Mouse (Mus musculus) forebrain, embryonic 15.5 days (tissue): ENCODE measurements at regions not wholly inside any gene's neighbourhood (a gene's known extent, or its start where the extent isn't known, plus 50 kb on each side); places are given as distances from the start of the nearest gene placed in this dataset.
A peak's percentile ranks its signal among the peaks of the same experiment; 100 is the strongest.
"Not testable (repeated sequence)": the region's sequence is repeated elsewhere in the genome, so short reads cannot be mapped to it uniquely, and the experiment has no call there.

Experiments
- ATAC-seq: fragments of 200-750 bp; cut with Nextera tagmentation; replicated peaks from 2 replicates; pipeline ENCODE4 v1.8.0; 2017; ENCODE audit warnings: mild to moderate bottlenecking, moderate TSS enrichment, moderate library complexity
- H3K27ac ChIP-seq: fragments of 300-500 bp; sonication (generic); replicated peaks from 2 replicates; pipeline ENCODE4 v1.5.1; 2015; ENCODE audit warnings: mild to moderate bottlenecking, inconsistent platforms
- H3K27me3 ChIP-seq: fragments of 300-500 bp; sonication (generic); 2 replicates; pipeline ENCODE4 v1.6.1; 2015; ENCODE audit warnings: inconsistent platforms
- H3K36me3 ChIP-seq: fragments of 300-500 bp; sonication (generic); 2 replicates; pipeline ENCODE4 v1.6.1; 2015; ENCODE audit warnings: mild to moderate bottlenecking, inconsistent platforms
- H3K4me1 ChIP-seq: fragments of 300-500 bp; sonication (generic); 2 replicates; pipeline ENCODE4 v1.6.1; 2015; ENCODE audit warnings: inconsistent platforms
- H3K4me2 ChIP-seq: fragments of 300-500 bp; sonication (generic); replicated peaks from 2 replicates; pipeline ENCODE4 v1.6.1; 2015; ENCODE audit warnings: mild to moderate bottlenecking, inconsistent platforms
- H3K4me3 ChIP-seq: fragments of 300-500 bp; sonication (generic); 2 replicates; pipeline ENCODE4 v1.5.1; 2015; ENCODE audit warnings: mild to moderate bottlenecking, inconsistent platforms
- H3K9ac ChIP-seq: fragments of 300-500 bp; sonication (generic); replicated peaks from 2 replicates; pipeline ENCODE4 v1.6.1; 2015; ENCODE audit warnings: mild to moderate bottlenecking, inconsistent platforms
- H3K9me3 ChIP-seq: fragments of 300-500 bp; sonication (generic); 2 replicates; pipeline ENCODE4 v1.6.1; 2016; ENCODE audit warnings: inconsistent platforms
- WGBS: fragments of 180-500 bp; shearing (Covaris S2); methylation state at CpG from one replicate; pipeline ENCODE4 v1.1.7; 2015; ENCODE audit warnings: mixed read lengths; 5-methylcytosine and 5-hydroxymethylcytosine counted together

DNA sequence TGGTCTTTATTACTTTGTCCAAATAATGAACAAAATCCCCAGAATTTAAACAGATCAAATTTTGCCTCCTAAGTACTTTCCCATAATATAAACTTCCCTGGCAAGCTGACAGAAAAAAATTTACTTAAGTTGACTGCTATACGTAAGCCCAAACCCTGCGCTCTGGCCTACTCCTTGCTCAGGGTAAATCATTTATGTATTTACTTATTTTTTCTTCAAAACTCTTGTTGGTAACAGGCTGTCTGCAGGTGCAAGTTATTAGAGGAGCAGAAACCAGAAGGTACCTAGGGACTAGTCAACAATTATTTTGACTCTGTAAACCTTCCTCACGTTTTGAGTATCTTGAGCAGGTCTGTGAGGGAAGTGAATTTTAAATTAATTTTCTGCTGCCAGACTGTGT lies 2615.7 kb downstream of the Poteg start:
- no peaks in the 10 kb centered on the region for H3K9me3 ChIP-seq
- WGBS = 82% methylated on average over 3 of the region's 3 CpGs
- no peak for ATAC-seq
- H3K4me3 ChIP-seq = no peak overlapping the region
- H3K27ac ChIP-seq = no peak overlapping the region
- no peak overlapping the region for H3K4me2 ChIP-seq
- H3K36me3 ChIP-seq = no peaks in the 10 kb centered on the region
- no peaks in the 10 kb centered on the region for H3K4me1 ChIP-seq
- H3K9ac ChIP-seq = no peak overlapping the region
- no peaks in the 10 kb centered on the region for H3K27me3 ChIP-seq

- Histone ChIP-seq H3K36me3 (no peaks in the 10 kb centered on the region), H3K27me3 (no peaks in the 10 kb centered on the region), H3K4me3 (no peak overlapping the region), H3K9me3 (no peaks in the 10 kb centered on the region), H3K4me2 (no peak overlapping the region), H3K9ac (no peak overlapping the region), H3K27ac (no peak overlapping the region), H3K4me1 (no peaks in the 10 kb centered on the region)
- no peak for ATAC-seq
Measured at GRCm38 (mm10) chr8:30077726-30078125, 2630.3 kb downstream of the Poteg start.

GRCm38 (mm10) chr8:30127766-30128165 lies 2680.3 kb downstream of the Poteg start:
- Histone ChIP-seq H3K36me3 (no peaks in the 10 kb centered on the region), H3K4me2 (no peak overlapping the region), H3K9ac (no peak overlapping the region), H3K4me1 (no peaks in the 10 kb centered on the region), H3K4me3 (no peak overlapping the region), H3K27ac (no peak overlapping the region), H3K9me3 (no peaks in the 10 kb centered on the region), H3K27me3 (no peaks in the 10 kb centered on the region)
- no peak for ATAC-seq
- 79% methylated on average over 3 of the region's 3 CpGs for WGBS

DNA sequence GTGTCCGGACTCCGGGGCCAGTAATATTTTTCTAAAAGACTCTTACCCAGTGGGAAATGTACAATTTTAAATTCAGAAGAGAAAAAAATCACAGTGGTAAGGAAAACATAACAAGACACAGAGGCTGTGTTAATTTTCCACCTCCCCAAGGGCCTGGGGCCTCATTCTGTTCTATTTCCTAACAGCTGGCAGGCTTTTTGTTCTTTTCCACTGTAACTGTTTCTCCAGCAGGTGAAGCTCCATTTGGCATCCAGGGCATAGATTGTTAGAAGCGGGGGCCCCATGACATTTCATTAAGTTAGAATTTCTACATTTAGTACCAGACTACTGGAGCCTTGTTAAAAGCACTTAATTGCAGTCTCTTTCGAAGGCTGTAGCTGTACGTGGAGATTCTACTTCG lies 2687.5 kb downstream of the Poteg start:
- WGBS = 74% methylated on average over 6 of the region's 6 CpGs
- no peak overlapping the region for H3K9ac ChIP-seq
- H3K27ac ChIP-seq = no peak overlapping the region
- no peaks in the 10 kb centered on the region for H3K4me1 ChIP-seq
- H3K36me3 ChIP-seq = no peaks in the 10 kb centered on the region
- no peaks in the 10 kb centered on the region for H3K9me3 ChIP-seq
- no peak overlapping the region for H3K4me3 ChIP-seq
- H3K27me3 ChIP-seq = no peaks in the 10 kb centered on the region
- H3K4me2 ChIP-seq = no peak overlapping the region
- no peak for ATAC-seq

DNA sequence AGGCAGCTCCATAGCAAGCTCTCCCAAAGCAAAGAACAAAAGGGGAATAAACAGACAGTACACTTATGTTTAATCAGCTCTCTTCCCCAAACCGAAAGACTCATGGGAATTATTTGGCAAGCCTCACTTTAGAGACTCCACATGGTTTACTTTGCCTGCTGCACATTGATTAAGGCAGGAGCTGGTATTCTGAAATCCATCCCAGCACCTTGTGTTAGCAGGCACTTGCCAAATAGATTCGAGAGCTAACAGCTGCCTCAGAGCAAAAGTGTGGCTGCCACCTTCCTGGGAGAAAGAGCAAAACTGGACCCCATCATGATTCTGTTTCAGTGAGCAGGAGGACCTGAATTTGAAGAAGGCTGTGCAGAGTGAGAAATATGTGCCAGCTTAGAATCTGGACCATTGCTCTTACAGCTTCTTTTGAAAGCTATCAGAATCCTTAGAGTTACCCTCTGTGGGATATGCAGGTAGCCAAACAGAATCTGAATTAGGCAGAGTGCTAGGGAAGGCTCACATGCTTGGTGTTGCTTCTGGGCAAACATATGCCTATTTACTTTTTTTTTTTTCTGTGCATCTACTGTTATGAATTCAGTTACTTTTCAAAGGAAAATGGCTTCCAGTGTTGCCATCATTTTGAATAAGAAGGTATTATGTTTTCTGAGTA lies 2703.8 kb downstream of the Poteg start:
- H3K4me3 ChIP-seq = no peak overlapping the region

GRCm38 (mm10) chr8:30152921-30153320 lies 2705.5 kb downstream of the Poteg start:
- Histone ChIP-seq H3K4me1 (peaks cover 10% of the 10 kb centered on the region; the same call in 1 of the 2 replicates), H3K4me3 (no peak overlapping the region), H3K9me3 (no peaks in the 10 kb centered on the region), H3K36me3 (no peaks in the 10 kb centered on the region), H3K4me2 (no peak overlapping the region), H3K27me3 (no peaks in the 10 kb centered on the region), H3K9ac (no peak overlapping the region), H3K27ac (peak overlapping the region; percentile 39)
- 33% methylated on average over 4 of the region's 4 CpGs for WGBS
- peak; percentile 74 for ATAC-seq

More for the DNA sequence above, 2703.8 kb downstream of the Poteg start:
- peak; percentile 78 for ATAC-seq
- Histone ChIP-seq H3K36me3 (no peaks in the 10 kb centered on the region), H3K4me2 (no peak overlapping the region), H3K27me3 (no peaks in the 10 kb centered on the region), H3K9ac (no peak overlapping the region), H3K9me3 (no peaks in the 10 kb centered on the region), H3K27ac (0 out of 2 replicates have a peak overlapping the region, but pooled peaks have one; percentile 48), H3K4me1 (peaks cover 10% of the 10 kb centered on the region; the same call in 1 of the 2 replicates)
- 44% methylated on average over 2 of the region's 2 CpGs for WGBS

DNA sequence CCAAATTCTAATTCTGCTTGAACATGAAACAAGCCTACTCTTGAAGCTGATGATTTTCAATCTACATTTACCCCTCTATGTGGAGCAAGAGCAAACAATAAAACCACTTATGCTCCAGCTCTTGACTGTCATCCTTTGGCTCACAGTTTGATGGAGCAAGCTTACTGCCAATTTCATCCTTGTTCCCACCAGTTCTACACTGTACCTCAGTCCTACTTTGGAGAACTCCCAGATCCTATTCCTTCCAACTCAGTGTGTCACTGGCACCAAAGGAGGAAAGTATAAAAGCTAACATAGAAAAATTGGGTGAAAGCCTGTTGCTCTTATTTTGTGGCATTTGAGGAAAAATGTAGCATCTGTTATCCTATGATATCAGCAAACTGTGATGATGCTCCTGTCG lies 2724.4 kb downstream of the Poteg start:
- H3K27me3 ChIP-seq = no peaks in the 10 kb centered on the region
- ATAC-seq = no peak
- H3K4me2 ChIP-seq = no peak overlapping the region
- no peak overlapping the region for H3K9ac ChIP-seq
- no peaks in the 10 kb centered on the region for H3K36me3 ChIP-seq
- no peaks in the 10 kb centered on the region for H3K4me1 ChIP-seq
- no peaks in the 10 kb centered on the region for H3K9me3 ChIP-seq
- 75% methylated on average over 1 of the region's 1 CpGs for WGBS
- no peak overlapping the region for H3K4me3 ChIP-seq
- no peak overlapping the region for H3K27ac ChIP-seq

DNA sequence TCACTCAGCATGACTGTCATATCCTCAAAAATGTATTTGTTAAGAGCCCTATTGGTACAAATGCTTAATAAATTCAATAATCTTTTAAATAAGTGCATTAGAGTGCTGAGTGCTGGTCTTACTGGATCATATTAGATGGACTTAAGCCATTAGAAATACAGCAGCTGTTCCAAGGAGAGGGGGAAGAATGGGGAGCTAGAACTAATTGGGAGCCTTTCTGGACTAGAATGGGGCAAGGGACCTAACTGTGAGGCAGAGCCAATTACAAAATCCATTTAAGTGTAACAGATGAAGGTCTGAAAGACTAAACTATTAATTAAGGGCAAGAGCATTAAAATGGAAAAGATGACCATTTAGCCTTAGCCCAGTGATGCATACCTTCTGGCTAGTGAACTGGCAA lies 2755.3 kb downstream of the Poteg start:
- 0 out of 2 replicates have a peak, but pooled peaks have one; percentile 23 for ATAC-seq
- not testable (repeated sequence) for H3K4me2 ChIP-seq

DNA sequence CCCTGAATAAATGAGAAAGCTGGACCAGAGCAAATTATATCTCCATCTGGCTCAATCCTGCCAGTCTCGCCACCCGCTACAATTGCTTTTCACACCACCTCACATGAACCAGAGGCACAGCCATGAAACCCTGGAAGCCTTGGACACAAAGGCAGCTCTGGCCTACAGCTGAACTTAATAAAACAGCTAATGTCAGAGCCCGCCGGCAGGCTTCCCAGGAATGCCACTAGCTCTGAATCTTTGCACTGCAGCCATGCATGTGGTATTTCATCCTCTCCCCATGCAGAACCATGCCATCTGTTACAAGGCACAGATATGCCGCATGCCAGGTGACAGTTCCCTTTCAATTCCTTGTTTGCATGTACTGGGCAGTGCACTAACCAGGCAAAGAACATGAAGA lies 2779.9 kb downstream of the Poteg start:
- H3K27me3 ChIP-seq = no peaks in the 10 kb centered on the region
- no peak overlapping the region for H3K4me3 ChIP-seq
- 0 out of 2 replicates have a peak, but pooled peaks cover 3% of the 10 kb centered on the region for H3K4me1 ChIP-seq
- H3K4me2 ChIP-seq = no peak overlapping the region
- H3K9ac ChIP-seq = no peak overlapping the region
- no peaks in the 10 kb centered on the region for H3K9me3 ChIP-seq
- ATAC-seq = peak; percentile 75
- 42% methylated on average over 5 of the region's 5 CpGs for WGBS
- peak overlapping the region; percentile 71 for H3K27ac ChIP-seq
- H3K36me3 ChIP-seq = no peaks in the 10 kb centered on the region

More for the DNA sequence above, 2755.3 kb downstream of the Poteg start:
- not testable (repeated sequence) for H3K27me3 ChIP-seq, H3K27ac ChIP-seq, H3K4me3 ChIP-seq, H3K4me1 ChIP-seq, H3K9ac ChIP-seq, H3K9me3 ChIP-seq, H3K36me3 ChIP-seq

DNA sequence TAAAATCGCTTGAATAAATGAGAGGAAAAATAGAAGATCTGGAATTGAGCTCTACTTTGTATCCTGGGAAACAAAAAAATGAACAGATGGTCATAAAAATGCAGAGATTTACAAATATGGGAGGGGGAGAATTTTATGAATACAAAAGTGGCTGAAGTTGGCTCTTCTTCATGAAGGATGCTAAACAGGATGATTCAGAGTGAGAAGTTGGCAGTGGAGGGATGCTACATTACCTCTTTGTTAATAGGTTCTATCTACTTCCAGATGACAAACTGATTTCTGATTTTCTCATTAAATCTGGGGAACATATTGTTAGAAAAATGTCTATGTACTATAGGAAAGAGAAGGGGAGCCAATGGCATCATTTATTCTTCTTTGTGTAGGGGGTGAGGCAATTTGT lies 2785.8 kb downstream of the Poteg start:
- Histone ChIP-seq H3K4me3 (no peak overlapping the region), H3K27ac (peak overlapping the region; percentile 49; the same call in 1 of the 2 replicates), H3K4me1 (no peaks in the 10 kb centered on the region), H3K27me3 (no peaks in the 10 kb centered on the region), H3K36me3 (no peaks in the 10 kb centered on the region), H3K4me2 (no peak overlapping the region), H3K9ac (no peak overlapping the region), H3K9me3 (no peaks in the 10 kb centered on the region)
- 68% methylated on average over 1 of the region's 1 CpGs for WGBS
- ATAC-seq = peak; percentile 57; the same call in 1 of the 2 replicates

- no peak overlapping the region for H3K4me3 ChIP-seq
- WGBS = 90% methylated on average over 3 of the region's 3 CpGs
- H3K36me3 ChIP-seq = no peaks in the 10 kb centered on the region
- no peak overlapping the region for H3K9ac ChIP-seq
- no peak overlapping the region for H3K4me2 ChIP-seq
- H3K27ac ChIP-seq = no peak overlapping the region
- H3K4me1 ChIP-seq = no peaks in the 10 kb centered on the region
- H3K27me3 ChIP-seq = no peaks in the 10 kb centered on the region
- ATAC-seq = no peak
- H3K9me3 ChIP-seq = no peaks in the 10 kb centered on the region
Measured at GRCm38 (mm10) chr8:30251797-30252196, 2804.3 kb downstream of the Poteg start.

DNA sequence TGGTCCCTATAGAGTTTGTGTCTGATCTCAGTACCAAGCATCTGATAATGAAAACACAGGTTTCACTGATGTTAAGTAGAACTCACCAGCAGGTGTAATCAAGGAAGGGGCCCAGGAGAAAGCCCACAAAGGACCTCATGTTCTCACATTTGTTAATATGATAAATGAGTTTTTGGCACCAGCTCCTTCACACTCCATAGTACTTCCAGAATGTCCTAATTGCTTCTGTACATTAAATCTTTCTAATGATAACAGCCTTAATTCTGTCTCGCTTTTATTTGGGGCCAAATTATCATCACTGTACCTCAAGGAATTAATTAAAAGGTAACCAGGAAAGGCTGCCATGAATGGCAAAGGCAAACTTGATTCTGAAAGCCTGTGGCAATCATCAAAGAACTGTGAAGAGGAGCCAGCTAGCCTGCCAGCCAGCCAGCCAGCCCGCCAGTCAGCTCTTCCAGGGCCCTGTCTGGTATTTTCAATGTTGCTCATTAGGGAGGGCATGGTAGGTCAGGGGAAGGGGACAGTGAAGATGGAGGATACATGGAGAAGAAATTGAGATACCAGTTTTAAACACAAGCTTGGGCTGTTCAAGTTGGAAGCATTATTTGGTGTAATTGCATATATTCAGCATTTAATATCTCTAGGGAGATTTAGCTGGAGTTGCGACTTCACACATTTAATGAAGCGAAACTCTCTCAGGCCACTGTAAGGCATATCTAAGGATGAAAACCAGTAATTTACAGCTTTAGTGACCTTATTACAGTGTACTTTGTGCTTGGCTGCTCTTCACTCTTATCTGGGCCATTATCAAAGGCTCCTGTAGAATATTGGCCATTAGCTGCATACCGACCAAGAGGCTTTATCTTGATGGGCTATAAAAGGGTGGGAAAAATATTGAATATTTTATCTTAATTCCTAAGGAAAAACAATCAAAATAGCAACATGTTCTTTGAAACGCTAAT lies 2822.8 kb downstream of the Poteg start:
- 52% methylated on average over 6 of the region's 6 CpGs for WGBS
- no peaks in the 10 kb centered on the region for H3K36me3 ChIP-seq
- peak; percentile 78 for ATAC-seq
- no peak overlapping the region for H3K9ac ChIP-seq
- H3K4me1 ChIP-seq = peaks cover 9% of the 10 kb centered on the region
- H3K4me2 ChIP-seq = no peak overlapping the region
- no peaks in the 10 kb centered on the region for H3K27me3 ChIP-seq
- H3K9me3 ChIP-seq = no peaks in the 10 kb centered on the region
- H3K4me3 ChIP-seq = no peak overlapping the region
- peak overlapping the region; percentile 34; the same call in 1 of the 2 replicates for H3K27ac ChIP-seq
